Mouse (Mus musculus): Measurements from ENCODE around the gene Itm2b.

- no peak for TF ChIP-seq CTCF (IDR thresholded peaks at IDR 0.05; ENCODE audit: control insufficient read depth, insufficient read depth, low read length)
- no peak for TF ChIP-seq POLR2A (IDR thresholded peaks at IDR 0.05; ENCODE audit: borderline replicate concordance, control insufficient read depth, low read depth, low read length)
Measured at GRCm38 (mm10) chr14:73423542-73423941, 38.5 kb upstream of the Itm2b start.

All from bone marrow, adult 2 months (tissue).